Mouse (Mus musculus) urinary bladder, postnatal 4 days (tissue): ENCODE data around the gene Fyn.

ENCODE experiments used
- DNase-seq, 2 experiments: peaks; one replicate each; pipeline ENCODE4 v3.0.0; 2021 to 2022; ENCODE audit warnings: low spot score in 2 of 2

The Fyn gene

GRCm38 (mm10) chr10:39506353-39506752, 137.7 kb downstream of the Fyn start:
- DNase-seq, result no peak

DNA sequence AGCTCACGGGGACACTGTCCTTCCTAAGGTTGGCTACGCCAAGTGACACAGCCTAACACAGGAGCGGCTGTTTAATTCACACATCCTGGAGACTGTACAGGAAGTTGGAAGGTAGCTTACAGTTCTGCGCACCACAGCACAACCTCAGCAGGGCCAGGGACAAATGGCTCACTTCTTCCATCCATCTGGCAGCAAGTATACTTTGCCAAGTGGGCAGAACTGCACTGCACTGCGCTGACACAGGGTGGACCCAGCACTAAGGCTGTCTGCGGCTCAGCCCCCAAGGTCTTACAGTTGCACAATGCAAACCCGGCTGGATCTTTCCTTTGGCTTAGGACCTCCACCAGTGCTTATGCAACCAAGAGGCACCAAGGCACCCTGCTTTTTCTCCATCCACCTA, 138.2 kb downstream of the Fyn start:
- peak in 1 of 2 experiments; percentile 39 for DNase-seq

- DNase-seq, result no peak
Measured at GRCm38 (mm10) chr10:39508801-39509200, 140.1 kb downstream of the Fyn start.

- no peak for DNase-seq
Measured at GRCm38 (mm10) chr10:39509937-39510336, 141.3 kb downstream of the Fyn start.

GRCm38 (mm10) chr10:39512631-39513314, 144.1 kb downstream of the Fyn start:
- no peak for DNase-seq

DNA sequence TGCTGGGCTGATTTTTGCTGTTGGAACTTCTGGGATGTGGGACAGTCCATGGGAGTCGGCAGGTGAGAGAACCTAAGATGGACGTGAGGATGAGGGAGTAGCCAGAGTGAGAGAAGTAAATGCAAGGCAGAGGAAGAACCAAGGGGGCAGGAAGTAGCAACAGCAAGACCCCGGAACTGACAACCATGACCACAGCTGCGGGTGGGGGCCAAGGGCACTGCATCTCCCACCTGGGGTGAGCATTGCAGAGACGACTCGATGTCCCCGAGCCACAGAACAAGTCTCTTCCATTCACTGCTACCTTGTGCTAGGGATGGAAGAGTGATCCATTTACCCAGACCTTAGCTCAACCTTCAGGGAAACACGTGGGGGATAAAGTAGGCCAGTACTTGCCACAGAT, 146.3 kb downstream of the Fyn start:
- no peak for DNase-seq

- no peak for DNase-seq
Measured at GRCm38 (mm10) chr10:39516541-39517133, 148.0 kb downstream of the Fyn start.

GRCm38 (mm10) chr10:39517375-39517774, 148.7 kb downstream of the Fyn start:
- DNase-seq, result no peak

DNA sequence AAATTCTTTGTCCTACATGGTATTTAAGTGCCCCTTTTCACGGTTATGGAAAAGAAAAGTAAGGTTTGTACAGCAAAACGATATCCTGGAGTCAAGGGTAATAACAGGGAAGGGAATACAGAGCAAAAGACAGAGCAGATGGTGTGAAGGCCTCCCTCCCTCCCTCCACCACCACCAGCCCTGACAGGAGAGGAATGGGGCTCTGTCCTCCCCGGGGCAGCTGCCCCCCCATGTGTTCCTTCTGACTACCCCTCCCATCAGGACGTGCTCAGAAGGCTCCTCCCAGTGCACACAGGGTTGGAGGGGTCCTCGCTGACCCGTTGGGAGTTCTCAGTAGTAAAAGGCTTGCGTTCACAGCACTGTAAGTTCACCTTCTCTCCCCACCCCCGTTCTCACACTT, 149.6 kb downstream of the Fyn start:
- no peak for DNase-seq

- no peak for DNase-seq
Measured at GRCm38 (mm10) chr10:39518859-39519258, 150.2 kb downstream of the Fyn start.

- peak in 1 of 2 experiments; percentile 49 for DNase-seq
Measured at GRCm38 (mm10) chr10:39520123-39520989, 151.7 kb downstream of the Fyn start.

GRCm38 (mm10) chr10:39521327-39521726, 152.7 kb downstream of the Fyn start:
- no peak for DNase-seq

DNA sequence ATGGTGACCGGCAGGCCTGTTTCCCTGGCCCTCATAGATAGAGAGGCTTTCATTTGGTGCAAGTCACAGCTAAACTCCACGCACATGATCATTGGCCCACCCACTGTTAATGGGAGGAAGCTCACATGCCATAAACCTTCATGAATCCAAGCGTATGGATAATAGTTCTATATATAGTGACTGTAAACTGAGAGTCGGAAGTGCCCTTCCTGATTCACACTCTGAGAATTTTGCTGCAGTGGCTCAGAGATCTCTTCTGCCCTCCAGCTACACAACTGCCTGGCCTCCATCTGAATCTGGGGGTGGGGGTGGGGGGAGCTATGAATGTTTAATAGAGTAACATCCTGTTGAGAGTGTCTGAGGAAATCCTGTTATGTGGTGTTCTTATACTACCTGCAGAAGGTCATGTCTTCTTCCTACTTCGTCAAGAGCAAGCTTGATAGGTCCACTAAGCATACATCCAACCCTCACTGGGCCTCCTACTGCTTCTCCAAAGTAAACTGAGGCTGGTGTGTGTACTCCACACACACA, 153.3 kb downstream of the Fyn start:
- no peak for DNase-seq

DNA sequence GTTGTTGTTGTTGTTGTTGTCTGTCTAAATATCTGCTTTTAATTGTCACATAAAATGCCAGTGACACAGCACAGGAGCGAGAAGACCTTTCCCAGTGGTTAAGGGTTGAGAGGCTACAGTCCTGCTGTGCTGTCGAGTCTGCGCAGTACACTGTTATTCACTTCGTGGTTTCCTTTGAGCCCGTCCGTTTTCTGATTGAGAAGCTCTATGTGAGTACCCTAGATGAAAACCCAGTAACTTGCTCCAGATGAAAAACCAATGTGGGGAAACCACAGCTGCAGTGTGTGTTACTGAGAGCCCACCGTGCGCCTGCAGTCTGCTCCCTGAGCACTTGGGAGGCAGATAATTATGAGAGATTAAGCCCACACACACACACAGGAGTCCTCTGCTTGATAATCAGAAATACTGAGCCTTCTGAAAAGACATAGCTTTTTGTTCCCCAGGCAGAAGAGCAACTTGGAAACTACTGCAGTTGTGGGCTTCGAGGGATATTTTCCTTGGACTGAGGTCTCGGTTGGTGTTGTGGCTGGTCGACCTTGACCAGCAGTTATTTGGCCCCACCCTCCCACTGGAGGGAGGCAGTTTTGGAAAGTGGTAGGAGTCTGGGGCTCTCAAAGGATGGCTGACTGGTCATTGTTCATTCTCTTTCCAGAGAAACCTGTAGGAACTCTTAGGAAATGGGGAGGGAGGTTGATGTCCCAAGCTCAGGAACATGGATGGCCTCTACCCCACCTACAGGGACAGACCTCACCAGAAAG, 154.4 kb downstream of the Fyn start:
- DNase-seq, result no peak

- DNase-seq, result no peak
Measured at GRCm38 (mm10) chr10:39524355-39524754, 155.7 kb downstream of the Fyn start.

- no peak for DNase-seq
Measured at GRCm38 (mm10) chr10:39525431-39525830, 156.8 kb downstream of the Fyn start.

- no peak for DNase-seq
Measured at GRCm38 (mm10) chr10:39527113-39527512, 158.5 kb downstream of the Fyn start.

DNA sequence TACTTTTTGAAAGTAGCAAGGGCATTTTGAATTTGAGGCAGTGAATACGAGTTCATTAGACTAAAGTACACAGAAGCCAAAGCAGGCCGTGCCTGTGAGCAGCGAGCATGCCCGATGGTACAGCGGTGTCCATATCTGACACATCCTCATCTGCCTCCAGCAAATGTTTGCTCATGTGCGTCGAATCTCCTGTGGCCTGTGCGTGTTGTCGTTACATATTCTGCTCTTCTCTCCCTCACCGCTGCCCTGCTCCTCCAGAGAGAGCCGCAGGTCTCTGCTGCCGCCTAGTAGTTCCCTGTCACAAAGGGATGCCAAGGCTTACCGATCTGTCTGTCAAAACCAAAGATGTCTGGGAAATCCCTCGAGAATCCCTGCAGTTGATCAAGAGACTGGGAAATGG, 160.5 kb downstream of the Fyn start:
- DNase-seq, result no peak

DNA sequence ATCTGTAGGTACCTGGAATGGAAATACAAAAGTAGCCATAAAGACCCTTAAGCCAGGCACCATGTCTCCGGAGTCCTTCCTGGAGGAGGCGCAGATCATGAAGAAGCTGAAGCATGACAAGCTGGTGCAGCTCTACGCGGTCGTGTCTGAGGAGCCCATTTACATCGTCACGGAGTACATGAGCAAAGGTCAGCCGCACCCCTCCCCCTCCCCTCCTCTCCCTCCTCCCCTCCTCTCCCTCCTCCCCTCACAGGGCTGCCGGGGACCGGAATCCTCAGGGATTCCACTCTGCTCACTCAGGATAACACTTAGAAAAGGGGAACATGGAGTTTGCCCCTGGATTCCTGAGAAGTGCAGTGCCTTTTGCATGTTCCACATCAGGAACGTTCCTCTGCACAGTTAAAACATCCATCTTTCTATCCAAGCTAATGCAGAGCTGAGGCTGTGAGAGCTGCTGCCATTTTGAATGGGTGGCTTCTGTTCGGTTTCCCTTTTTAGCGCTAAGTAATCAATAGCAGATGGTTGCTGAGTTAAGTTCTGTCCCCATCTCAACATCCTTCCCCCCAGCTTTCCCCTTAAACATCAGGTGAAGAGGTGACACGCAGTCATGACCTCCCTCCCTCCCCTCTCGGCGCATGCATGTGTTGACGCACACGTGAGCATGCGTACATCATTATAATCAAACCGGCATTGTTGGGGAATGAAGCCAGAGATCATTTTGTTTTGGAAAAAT, 163.5 kb downstream of the Fyn start:
- no peak for DNase-seq

- no peak for DNase-seq
Measured at GRCm38 (mm10) chr10:39532823-39533222, 164.2 kb downstream of the Fyn start.
